Mouse (Mus musculus) inflammation-experienced regulatory T-cells, adult 6 months (primary cell): ENCODE measurements around the gene Ap2a2. TPM values are rescaled to one million over a fixed set of nuclear protein-coding genes. Genes with fewer than 3 reads are reported as not detected.
"Not testable (repeated sequence)": the region's sequence is repeated elsewhere in the genome, so short reads cannot be mapped to it uniquely, and the experiment has no call there.

Experiments
- ATAC-seq: one replicate; pipeline ENCODE4 v1.8.0; 2017
- polyA plus RNA-seq, 3 experiments: library from polyadenylated mRNA; unstranded; fragments of 100-300 nt; shearing (Covaris generic); gene quantifications; one replicate each; pipeline ENCODE4 v1.2.1; 2017

The Ap2a2 gene
- polyA plus RNA-seq, 3 experiments from 2014 or later, result 12.5 to 16.5 (median 13.6) TPM

GRCm38 (mm10) chr7:141560471-141560870 lies 1.5 kb upstream of the Ap2a2 start:
- ATAC-seq, result no peak

DNA sequence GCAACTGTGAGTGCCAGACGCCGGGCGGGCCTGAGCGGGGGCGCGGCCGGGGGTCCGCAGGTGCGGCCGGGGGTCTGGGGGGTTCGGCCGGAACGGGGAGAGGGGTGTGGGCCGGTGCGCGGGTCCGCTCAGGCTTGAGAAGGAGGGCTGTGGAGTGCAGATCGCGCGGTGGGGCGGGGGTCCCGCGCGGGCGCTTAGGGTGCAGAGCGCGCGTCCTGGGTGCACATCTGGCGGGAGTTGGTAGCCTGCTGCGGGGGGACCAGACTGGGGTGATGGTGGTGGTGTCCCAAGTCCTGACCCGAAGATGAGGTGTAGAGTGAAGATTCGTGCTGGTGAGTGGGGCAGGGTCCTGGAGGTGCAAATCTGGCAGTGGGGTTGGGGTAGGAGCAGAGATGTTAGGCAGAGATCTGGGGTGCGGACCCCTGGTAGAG lies 463 bp downstream of the Ap2a2 start:
- no peak for ATAC-seq

- ATAC-seq, result peak; percentile 20
Observed at GRCm38 (mm10) chr7:141562852-141563427, 967 bp downstream of the Ap2a2 start.

- ATAC-seq, result no peak
Observed at GRCm38 (mm10) chr7:141564561-141564960, 2.6 kb downstream of the Ap2a2 start.

DNA sequence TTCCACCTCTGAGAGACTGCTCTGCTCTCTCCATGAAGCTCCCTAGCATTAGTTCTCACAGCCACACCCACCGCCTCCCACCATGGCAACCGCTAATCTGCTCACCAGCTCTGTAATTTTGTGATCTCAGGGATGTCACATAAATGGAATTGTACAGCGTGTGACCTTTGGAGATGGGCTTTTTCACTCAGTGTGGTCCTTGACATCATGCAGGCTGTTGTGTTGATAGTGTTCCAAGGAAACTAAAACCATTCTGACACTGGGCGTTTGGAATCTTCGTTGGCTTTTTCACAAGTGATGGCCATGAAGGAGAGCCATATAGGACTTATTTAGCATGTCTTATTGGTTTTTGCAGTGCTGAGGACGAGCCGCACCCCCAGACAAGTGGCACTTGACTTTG lies 4.6 kb downstream of the Ap2a2 start:
- ATAC-seq, result no peak

- no peak for ATAC-seq
Observed at GRCm38 (mm10) chr7:141569283-141569803, 7.4 kb downstream of the Ap2a2 start.

DNA sequence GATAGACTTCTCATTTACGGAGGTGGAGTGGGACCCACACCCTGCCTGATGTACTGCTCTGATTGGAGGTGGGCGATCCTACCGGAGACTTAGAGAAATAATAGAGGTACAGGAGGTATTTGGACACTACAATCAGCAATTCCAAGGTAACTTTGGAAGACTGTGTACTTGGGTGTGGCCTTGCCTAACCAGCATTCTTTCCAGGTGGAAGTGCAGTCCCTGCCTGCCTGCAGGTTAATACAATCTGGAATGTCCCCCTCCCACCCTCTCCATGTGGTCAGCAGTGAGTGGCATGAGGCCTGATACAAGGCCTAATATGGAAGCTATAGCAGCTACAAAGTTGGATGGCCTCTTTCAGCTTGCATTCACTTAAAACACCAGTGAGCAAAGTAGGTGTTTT lies 7.9 kb downstream of the Ap2a2 start:
- no peak for ATAC-seq

DNA sequence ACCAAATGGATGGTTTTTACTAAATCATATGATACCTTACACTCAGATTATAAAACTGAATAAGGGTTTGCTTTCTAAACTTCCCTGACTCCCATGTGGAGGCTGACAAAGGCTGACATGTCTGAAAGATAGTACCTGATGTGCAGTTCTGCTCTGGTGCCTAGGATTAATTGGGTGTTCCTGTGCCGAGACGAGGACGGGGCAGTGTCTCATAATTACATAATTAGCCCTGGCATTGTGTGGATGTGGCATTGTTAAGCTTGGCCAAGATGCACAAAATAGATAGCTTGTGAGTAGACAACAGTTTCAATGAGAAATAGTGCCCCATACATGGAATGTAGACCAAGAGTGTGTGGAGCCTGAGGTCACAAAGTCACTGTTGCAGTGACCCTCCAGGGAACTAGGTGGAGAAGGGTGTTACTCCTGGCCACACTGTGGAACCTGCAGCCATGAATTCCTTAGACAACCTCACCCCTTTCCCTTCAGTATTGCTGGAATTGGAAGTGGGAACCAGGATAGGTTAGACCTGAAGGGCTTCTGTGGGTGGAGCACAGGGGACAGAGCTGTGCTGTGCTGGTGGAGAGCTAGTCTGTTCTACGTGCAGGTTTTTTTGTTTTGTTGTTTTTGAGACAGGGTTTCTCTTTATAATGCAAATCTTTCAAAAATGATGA lies 8.8 kb downstream of the Ap2a2 start:
- ATAC-seq, result no peak

DNA sequence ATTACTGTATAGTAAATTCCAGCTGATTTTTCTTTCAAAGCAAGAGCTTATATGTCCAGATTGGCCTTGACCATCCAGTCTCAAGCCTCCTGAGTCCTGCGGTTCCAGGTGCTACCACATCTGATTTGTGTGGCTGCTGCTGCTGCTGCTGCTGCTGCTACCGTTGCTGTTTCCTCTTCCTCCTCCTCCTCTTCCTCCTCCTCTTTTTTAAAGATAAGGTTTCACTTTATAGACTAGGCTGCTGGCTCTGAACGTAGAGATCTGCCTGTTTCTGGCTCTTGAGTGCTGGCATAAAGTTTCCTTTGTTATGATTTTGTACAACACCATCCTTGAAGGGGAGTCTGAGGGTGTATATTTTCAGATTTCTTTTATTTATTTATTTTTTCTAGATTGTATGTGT lies 12.1 kb downstream of the Ap2a2 start:
- no peak for ATAC-seq

- no peak for ATAC-seq
Observed at GRCm38 (mm10) chr7:141575481-141575880, 13.5 kb downstream of the Ap2a2 start.

- ATAC-seq, result no peak
Observed at GRCm38 (mm10) chr7:141577801-141578200, 15.8 kb downstream of the Ap2a2 start.

GRCm38 (mm10) chr7:141578511-141578910 lies 16.5 kb downstream of the Ap2a2 start:
- no peak for ATAC-seq

DNA sequence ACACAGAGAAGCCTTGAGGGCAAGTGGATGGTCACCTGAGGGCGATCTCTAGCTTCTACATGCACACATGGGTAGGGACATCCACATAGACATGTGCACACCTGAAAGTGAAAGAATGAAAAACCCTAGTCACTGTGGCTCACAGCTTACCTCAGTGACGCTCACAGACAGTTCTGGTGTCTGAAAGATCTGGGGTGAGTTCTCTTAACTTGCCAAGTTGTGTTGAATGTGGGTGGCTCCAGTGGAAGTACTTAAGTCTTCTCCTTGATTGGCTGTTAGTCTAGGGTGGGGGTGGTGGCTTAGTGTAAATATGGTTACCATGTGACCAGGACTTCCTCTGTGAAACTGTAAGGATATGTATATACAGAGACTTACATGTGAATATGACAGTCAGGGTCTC lies 17.0 kb downstream of the Ap2a2 start:
- ATAC-seq, result peak; percentile 97

DNA sequence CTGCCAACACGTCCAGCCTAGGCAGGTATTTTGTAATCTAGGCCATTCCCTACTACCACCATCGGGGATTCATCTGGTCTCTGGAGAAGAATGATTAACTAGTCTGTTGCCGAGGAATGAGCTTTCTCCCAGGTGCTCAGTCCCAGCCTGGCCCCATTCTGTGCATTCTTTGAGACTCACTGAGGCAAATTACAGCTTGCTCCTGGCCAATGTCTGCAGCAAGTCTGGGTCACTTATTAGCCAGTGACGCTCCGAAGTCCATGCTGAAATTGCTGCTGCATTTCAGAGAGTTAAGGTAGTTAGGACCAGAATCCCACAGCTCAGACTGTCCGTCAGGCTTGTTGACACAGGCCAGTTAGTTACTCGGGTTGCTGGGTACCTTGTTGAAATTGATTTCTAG lies 19.4 kb downstream of the Ap2a2 start:
- ATAC-seq, result no peak

- no peak for ATAC-seq
Observed at GRCm38 (mm10) chr7:141584048-141584841, 22.3 kb downstream of the Ap2a2 start.

- ATAC-seq, result no peak
Observed at GRCm38 (mm10) chr7:141585288-141585687, 23.3 kb downstream of the Ap2a2 start.

GRCm38 (mm10) chr7:141585881-141586280 lies 23.9 kb downstream of the Ap2a2 start:
- ATAC-seq, result no peak

- ATAC-seq, result no peak
Observed at GRCm38 (mm10) chr7:141588890-141589289, 26.9 kb downstream of the Ap2a2 start.

DNA sequence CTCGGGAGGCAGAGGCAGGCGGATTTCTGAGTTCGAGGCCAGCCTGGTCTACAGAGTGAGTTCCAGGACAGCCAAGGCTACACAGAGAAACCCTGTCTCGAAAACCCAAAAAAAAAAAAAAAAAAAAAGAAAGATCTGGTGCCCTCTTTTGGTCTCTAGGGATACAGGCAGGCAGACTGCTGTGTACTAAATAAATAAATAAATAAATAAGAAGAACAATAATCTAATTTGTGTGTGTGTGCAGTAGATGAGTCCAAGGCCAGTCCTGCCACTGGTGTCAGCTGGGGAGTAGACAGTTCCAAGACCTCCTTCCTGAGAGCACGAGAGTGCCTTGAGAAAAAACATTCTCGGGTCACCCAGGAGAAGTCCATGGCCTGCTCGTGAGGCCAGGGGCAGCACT lies 28.3 kb downstream of the Ap2a2 start:
- ATAC-seq, result not testable (repeated sequence)

GRCm38 (mm10) chr7:141590959-141591358 lies 29.0 kb downstream of the Ap2a2 start:
- no peak for ATAC-seq

GRCm38 (mm10) chr7:141592096-141592495 lies 30.1 kb downstream of the Ap2a2 start:
- no peak for ATAC-seq

GRCm38 (mm10) chr7:141593056-141593455 lies 31.1 kb downstream of the Ap2a2 start:
- ATAC-seq, result no peak

DNA sequence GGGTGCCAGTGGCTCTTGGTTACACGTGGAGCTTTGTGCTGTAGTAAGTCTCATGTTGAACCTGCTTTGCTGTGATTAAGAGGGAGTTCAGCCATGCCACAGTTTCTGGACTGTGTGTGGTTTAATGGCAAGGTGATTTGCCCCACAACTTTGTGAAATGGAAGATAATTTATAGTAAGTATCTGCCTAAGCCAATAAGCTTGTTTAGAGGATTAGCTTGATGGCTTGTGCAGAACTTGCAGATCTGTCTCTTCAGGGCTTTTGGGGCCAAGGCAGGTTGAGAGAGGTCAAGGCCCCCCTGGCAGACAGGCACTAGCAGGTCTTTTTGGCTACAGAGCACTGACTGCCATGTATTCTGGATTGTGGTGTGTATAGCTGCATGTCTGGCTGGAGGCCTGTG lies 35.0 kb downstream of the Ap2a2 start:
- no peak for ATAC-seq

GRCm38 (mm10) chr7:141597563-141597962 lies 35.6 kb downstream of the Ap2a2 start:
- no peak for ATAC-seq
